Mouse (Mus musculus): ENCODE results near the gene Cep170b. TPM values are rescaled to one million over a fixed set of nuclear protein-coding genes. Genes with fewer than 3 reads are reported as not detected.

The Cep170b gene
- polyA plus RNA-seq, 2 experiments: 1.9 to 3.4 TPM

GRCm38 (mm10) chr12:112759471-112759870 lies 39.2 kb downstream of the Cep170b start:
- no peaks in the 10 kb centered on the region for H3K27me3 ChIP-seq (ENCODE audit: control insufficient read depth, insufficient read depth, low read length)
- no peak for TF ChIP-seq CTCF (IDR thresholded peaks at IDR 0.05; ENCODE audit: low read depth)
- no peak for TF ChIP-seq EP300 (IDR thresholded peaks at IDR 0.05; ENCODE audit: low read depth)
- H3K9me3 ChIP-seq (ENCODE audit: control insufficient read depth, low read length): no peaks in the 10 kb centered on the region
- H3K4me1 ChIP-seq (replicated peaks; ENCODE audit: control insufficient read depth in 2 of 2, insufficient read depth in 2 of 2, low read length in 1 of 2): no peaks in the 10 kb centered on the region; a peak in 1 of 4 replicates
- H3K36me3 ChIP-seq (replicated peaks; ENCODE audit: control insufficient read depth, insufficient read depth, low read depth): no peaks in the 10 kb centered on the region
- DNase-seq (ENCODE audit: low read depth in 3 of 3, low spot score in 3 of 3) (no peak), ATAC-seq (ENCODE audit: insufficient read depth) (no peak)
- H3K4me3 ChIP-seq (ENCODE audit: insufficient read depth in 1 of 2, low read depth in 2 of 2, low read length in 2 of 2): no peak overlapping the region
- H3K4me2 ChIP-seq (ENCODE audit: low read depth): no peak overlapping the region
- WGBS (ENCODE audit: insufficient replicate concordance): 60% methylated on average over 3 of the region's 3 CpGs
- no peak overlapping the region for H3K9ac ChIP-seq (replicated peaks)
- H3K27ac ChIP-seq: no peak overlapping the region

GRCm38 (mm10) chr12:112760154-112760926 lies 40.1 kb downstream of the Cep170b start, which contains the start of gene Pld4:
Gene Pld4 (plus strand): TSS chr12:112760655.
- 22% methylated on average over 4 of the region's 4 CpGs for WGBS (ENCODE audit: insufficient replicate concordance)
- ATAC-seq (ENCODE audit: insufficient read depth) (no peak), DNase-seq (ENCODE audit: low read depth in 3 of 3, low spot score in 3 of 3) (no peak)
- H3K9me3 ChIP-seq (ENCODE audit: control insufficient read depth, low read length): no peaks in the 10 kb centered on the region
- H3K9ac ChIP-seq (replicated peaks): no peak within 1 kb of the TSS
- H3K4me2 ChIP-seq (ENCODE audit: low read depth): no peak within 1 kb of the TSS
- no peak within 1 kb of the TSS for H3K27ac ChIP-seq
- H3K4me3 ChIP-seq (ENCODE audit: insufficient read depth in 1 of 2, low read depth in 2 of 2, low read length in 2 of 2): peak within 1 kb of the TSS; percentile 2; a peak in 2 of 4 replicates
- H3K36me3 ChIP-seq (replicated peaks; ENCODE audit: control insufficient read depth, insufficient read depth, low read depth): no peaks in the 10 kb centered on the region
- TF ChIP-seq CTCF (IDR thresholded peaks at IDR 0.05; ENCODE audit: low read depth): no peak
- no peak for TF ChIP-seq EP300 (IDR thresholded peaks at IDR 0.05; ENCODE audit: low read depth)
- H3K27me3 ChIP-seq (ENCODE audit: control insufficient read depth, insufficient read depth, low read length): no peaks in the 10 kb centered on the region
- no peaks in the 10 kb centered on the region; a peak in 1 of 4 replicates for H3K4me1 ChIP-seq (replicated peaks; ENCODE audit: control insufficient read depth in 2 of 2, insufficient read depth in 2 of 2, low read length in 1 of 2)

GRCm38 (mm10) chr12:112761411-112761810 lies 41.2 kb downstream of the Cep170b start:
- H3K9me3 ChIP-seq (ENCODE audit: control insufficient read depth, low read length): no peaks in the 10 kb centered on the region
- no peak overlapping the region for H3K4me2 ChIP-seq (ENCODE audit: low read depth)
- DNase-seq (ENCODE audit: low read depth in 3 of 3, low spot score in 3 of 3) (no peak), ATAC-seq (ENCODE audit: insufficient read depth) (no peak)
- H3K36me3 ChIP-seq (replicated peaks; ENCODE audit: control insufficient read depth, insufficient read depth, low read depth): no peaks in the 10 kb centered on the region
- no peaks in the 10 kb centered on the region for H3K4me1 ChIP-seq (replicated peaks; ENCODE audit: control insufficient read depth in 2 of 2, insufficient read depth in 2 of 2, low read length in 1 of 2)
- 25% methylated on average over 4 of the region's 4 CpGs for WGBS (ENCODE audit: insufficient replicate concordance)
- TF ChIP-seq EP300 (IDR thresholded peaks at IDR 0.05; ENCODE audit: low read depth): no peak
- TF ChIP-seq CTCF (IDR thresholded peaks at IDR 0.05; ENCODE audit: low read depth): no peak
- no peaks in the 10 kb centered on the region for H3K27me3 ChIP-seq (ENCODE audit: control insufficient read depth, insufficient read depth, low read length)
- no peak overlapping the region for H3K27ac ChIP-seq
- H3K4me3 ChIP-seq (ENCODE audit: insufficient read depth in 1 of 2, low read depth in 2 of 2, low read length in 2 of 2): peak overlapping the region in 1 of 2 experiments; percentile 13; a peak in 1 of 4 replicates
- no peak overlapping the region for H3K9ac ChIP-seq (replicated peaks)

- WGBS (ENCODE audit: insufficient replicate concordance): 49% methylated on average over 3 of the region's 3 CpGs
- DNase-seq (ENCODE audit: low read depth in 3 of 3, low spot score in 3 of 3): no peak
- 0 out of 4 replicates have a peak overlapping the region, but pooled peaks of 1 of the 2 experiments have one; percentile 13 for H3K4me3 ChIP-seq (ENCODE audit: insufficient read depth in 1 of 2, low read depth in 2 of 2, low read length in 2 of 2)
- no peaks in the 10 kb centered on the region for H3K27me3 ChIP-seq (ENCODE audit: control insufficient read depth, insufficient read depth, low read length)
- no peak overlapping the region for H3K27ac ChIP-seq
- no peak for TF ChIP-seq EP300 (IDR thresholded peaks at IDR 0.05; ENCODE audit: low read depth)
- no peak for TF ChIP-seq CTCF (IDR thresholded peaks at IDR 0.05; ENCODE audit: low read depth)
- H3K9me3 ChIP-seq (ENCODE audit: control insufficient read depth, low read length): no peaks in the 10 kb centered on the region
- ATAC-seq (ENCODE audit: insufficient read depth): no peak
- H3K9ac ChIP-seq (replicated peaks): no peak overlapping the region
- no peaks in the 10 kb centered on the region for H3K4me1 ChIP-seq (replicated peaks; ENCODE audit: control insufficient read depth in 2 of 2, insufficient read depth in 2 of 2, low read length in 1 of 2)
- no peak overlapping the region for H3K4me2 ChIP-seq (ENCODE audit: low read depth)
- no peaks in the 10 kb centered on the region for H3K36me3 ChIP-seq (replicated peaks; ENCODE audit: control insufficient read depth, insufficient read depth, low read depth)
These were observed 41.8 kb downstream of the Cep170b start for GRCm38 (mm10) chr12:112762018-112762417.

- TF ChIP-seq EP300 (IDR thresholded peaks at IDR 0.05; ENCODE audit: low read depth) (no peak), CTCF (IDR thresholded peaks at IDR 0.05; ENCODE audit: low read depth) (no peak)
- Histone ChIP-seq H3K4me3 (ENCODE audit: insufficient read depth in 1 of 2, low read depth in 2 of 2, low read length in 2 of 2) (no peak overlapping the region), H3K9me3 (ENCODE audit: control insufficient read depth, low read length) (no peaks in the 10 kb centered on the region), H3K4me2 (ENCODE audit: low read depth) (no peak overlapping the region), H3K27ac (no peak overlapping the region), H3K36me3 (replicated peaks; ENCODE audit: control insufficient read depth, insufficient read depth, low read depth) (no peaks in the 10 kb centered on the region), H3K27me3 (ENCODE audit: control insufficient read depth, insufficient read depth, low read length) (no peaks in the 10 kb centered on the region), H3K4me1 (replicated peaks; ENCODE audit: control insufficient read depth in 2 of 2, insufficient read depth in 2 of 2, low read length in 1 of 2) (no peaks in the 10 kb centered on the region), H3K9ac (replicated peaks) (no peak overlapping the region)
- WGBS (ENCODE audit: insufficient replicate concordance): 61% methylated on average over 4 of the region's 4 CpGs
- DNase-seq (ENCODE audit: low read depth in 3 of 3, low spot score in 3 of 3) (no peak), ATAC-seq (ENCODE audit: insufficient read depth) (no peak)
These were observed 42.9 kb downstream of the Cep170b start for GRCm38 (mm10) chr12:112763176-112763575.

All from liver, embryonic 14.5 days (tissue).